Mouse (Mus musculus): ENCODE data around the gene Oxsr1.
"Not testable (repeated sequence)": the region's sequence is repeated elsewhere in the genome, so short reads cannot be mapped to it uniquely, and the experiment has no call there.

Gene Oxsr1

DNA sequence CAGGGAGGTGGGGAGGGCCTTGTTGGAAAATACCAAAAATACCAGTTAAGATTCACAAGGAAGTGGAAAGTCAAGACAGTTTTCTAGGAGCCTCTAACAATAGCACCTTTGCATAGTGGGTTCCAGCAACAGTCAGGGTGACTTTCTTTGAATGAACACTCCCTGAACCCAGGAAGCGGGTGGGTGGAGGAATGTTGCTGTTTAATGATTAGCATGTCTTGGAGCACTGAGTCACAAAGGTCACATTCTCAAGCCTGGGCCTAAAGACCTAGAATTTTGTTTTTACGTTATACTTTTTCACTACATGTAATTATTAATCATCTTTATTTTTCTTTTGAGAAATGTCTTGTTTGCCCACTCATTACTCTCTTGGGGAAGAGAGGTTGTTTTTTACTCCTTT, 106.9 kb downstream of the Oxsr1 start:
- not testable (repeated sequence) for DNase-seq (ENCODE audit: low spot score)

DNA sequence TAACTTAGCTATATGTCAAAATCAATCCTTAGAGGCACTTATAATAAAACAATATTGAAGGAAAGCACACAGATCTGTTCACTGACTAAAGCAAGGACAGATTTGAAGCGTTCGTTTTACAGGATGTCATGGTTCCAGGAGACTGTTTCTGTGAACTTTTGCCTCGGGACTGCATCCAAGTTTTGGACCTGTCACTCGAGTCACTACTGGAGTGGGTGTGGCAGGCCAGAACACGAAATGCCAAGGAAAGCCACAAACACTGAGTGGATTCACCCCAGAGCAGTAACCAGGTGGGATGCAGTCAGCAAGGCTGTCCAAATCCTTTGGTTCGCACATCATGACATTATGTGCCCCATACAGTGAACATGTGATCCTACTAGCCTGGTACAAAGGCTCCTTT, 107.6 kb downstream of the Oxsr1 start:
- DNase-seq (ENCODE audit: low spot score) = no peak

DNA sequence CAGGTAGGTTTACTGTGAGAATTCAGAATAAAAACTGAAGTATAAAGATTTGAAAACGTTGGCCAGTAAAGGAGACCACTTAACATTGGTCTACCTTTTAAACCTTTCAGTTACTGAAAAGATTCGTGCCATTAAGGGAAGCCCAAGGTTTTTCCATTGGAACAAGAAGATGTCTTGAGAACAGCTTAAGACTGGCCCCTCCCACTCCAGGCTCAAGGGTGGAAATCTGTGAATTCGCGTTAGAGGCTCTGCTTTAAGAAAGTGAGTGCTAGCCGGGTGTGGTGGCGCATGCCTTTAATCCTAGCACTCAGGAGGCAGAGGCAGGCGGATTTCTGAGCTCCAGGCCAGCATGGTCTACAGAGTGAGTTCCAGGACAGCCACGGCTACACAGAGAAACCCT, 109.2 kb downstream of the Oxsr1 start:
- DNase-seq (ENCODE audit: low spot score) = no peak

DNA sequence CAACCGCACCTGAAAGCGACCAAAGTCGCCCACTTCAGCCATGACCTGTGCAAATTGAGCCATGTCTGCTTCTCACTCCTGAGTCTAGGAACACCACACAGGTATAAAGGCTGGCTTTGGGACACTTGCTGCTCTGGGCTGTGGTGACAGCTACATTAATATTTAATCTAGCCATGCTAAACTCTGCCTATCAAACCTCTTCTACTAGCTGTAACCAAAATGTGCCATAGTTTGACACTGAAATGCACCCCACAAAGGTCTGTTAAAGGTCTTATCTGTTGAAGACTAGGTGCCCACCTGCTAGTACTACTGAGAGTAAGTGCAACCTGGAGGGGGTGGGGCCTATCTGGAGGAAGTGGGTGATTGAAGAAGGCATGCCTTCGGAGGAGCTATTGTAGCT, 113.2 kb downstream of the Oxsr1 start, which contains the start of gene Slc22a13:
Slc22a13 (minus strand) TSS at position 101 of the 400 bp plus-strand sequence.
- no peak for DNase-seq (ENCODE audit: low spot score)

DNA sequence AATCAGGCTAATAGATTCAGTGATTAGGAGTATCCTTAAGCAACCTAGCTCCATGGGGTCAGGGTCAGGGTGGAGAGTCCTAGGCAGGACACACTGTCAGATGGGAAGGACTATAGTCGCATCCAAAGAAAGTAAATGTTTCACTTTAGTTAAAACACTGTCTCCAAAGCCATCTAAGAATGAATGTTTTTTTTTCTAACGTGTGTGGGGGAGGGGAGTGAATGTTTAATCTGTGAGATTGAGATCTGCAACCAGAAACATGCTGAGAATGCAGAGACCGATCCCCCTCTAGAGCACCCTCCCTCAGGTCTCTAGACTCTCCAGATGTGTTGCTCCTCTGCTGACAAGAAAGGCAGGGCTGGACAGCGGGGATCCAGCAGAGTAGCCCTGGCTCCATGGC, 115.1 kb downstream of the Oxsr1 start:
- DNase-seq (ENCODE audit: low spot score) = no peak

DNA sequence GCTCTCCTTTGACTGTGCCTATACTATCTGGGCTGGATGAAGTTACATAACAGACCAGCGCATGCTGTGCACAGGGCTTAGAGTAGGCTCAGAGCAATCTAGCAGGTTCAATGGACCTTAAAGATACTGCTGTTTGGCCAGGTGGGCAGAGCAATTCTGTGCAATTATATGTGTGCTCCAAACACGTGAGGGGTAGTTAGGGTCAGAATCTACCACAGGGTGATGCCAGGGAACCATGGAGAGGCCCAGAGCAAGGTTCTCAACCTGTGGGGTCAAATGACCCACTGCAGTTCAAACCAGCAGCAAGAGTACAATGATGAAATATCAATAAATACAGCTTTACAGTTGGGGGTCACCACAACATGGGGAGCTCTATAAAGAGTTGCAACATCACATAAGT, 115.6 kb downstream of the Oxsr1 start:
- no peak for DNase-seq (ENCODE audit: low spot score)

DNA sequence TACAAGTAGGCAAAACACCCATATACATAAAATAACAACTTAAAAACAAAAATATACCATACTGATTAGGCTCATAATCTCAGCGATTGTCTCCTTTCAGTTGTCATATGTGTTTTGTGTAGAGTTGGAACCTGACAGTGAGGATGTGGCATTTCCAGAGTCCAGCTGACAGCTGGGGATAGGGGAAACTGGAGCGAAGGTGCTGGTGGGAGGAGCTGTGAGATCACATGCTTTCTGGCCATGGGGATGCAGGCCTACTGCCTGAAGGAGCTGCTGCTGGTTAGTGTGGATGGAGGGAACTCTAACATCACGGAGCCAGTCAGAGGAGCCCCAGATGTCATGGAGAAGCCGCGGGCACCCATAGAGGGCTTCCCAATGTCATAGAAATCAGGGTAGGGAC, 116.5 kb downstream of the Oxsr1 start:
- DNase-seq (ENCODE audit: low spot score) = no peak

DNA sequence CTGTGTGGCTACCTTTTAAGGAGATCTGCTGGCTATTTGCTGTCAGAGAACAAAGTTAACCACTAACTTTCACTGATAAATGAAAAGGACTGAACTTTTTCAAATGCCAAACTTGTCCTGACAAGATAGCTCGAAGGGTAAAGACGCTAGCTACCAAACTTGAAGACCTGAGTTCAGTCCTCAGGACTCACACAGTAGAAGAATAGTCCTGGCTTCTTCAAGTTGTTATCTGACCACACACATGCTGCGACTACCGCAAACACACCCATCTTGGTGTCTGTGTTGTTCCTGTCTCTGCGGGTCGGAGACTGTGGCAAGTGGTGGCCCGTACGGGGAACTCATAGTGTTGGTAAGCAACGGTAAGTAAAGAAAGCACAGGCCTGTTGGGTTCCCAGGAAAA, 118.6 kb downstream of the Oxsr1 start:
- no peak for DNase-seq (ENCODE audit: low spot score)

DNA sequence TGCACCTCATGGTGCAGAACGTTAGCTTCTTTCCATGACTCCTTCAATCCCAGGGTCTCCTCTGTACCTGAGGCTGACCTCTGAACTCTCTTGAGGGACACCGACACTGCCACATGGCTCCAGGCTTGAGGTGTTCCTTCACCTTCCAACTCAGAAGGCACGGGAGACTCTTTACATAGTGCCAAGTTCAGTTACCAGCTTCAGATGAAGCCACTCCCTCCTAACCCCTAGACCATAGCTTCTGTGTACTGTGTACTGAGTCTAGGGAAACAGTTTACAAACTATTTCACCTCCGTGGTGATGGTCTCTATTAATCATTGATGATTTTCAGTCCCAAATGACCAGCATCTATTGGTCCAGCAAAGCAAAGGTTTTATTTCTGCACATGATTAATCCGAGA, 120.6 kb downstream of the Oxsr1 start:
- DNase-seq (ENCODE audit: low spot score) = no peak

DNA sequence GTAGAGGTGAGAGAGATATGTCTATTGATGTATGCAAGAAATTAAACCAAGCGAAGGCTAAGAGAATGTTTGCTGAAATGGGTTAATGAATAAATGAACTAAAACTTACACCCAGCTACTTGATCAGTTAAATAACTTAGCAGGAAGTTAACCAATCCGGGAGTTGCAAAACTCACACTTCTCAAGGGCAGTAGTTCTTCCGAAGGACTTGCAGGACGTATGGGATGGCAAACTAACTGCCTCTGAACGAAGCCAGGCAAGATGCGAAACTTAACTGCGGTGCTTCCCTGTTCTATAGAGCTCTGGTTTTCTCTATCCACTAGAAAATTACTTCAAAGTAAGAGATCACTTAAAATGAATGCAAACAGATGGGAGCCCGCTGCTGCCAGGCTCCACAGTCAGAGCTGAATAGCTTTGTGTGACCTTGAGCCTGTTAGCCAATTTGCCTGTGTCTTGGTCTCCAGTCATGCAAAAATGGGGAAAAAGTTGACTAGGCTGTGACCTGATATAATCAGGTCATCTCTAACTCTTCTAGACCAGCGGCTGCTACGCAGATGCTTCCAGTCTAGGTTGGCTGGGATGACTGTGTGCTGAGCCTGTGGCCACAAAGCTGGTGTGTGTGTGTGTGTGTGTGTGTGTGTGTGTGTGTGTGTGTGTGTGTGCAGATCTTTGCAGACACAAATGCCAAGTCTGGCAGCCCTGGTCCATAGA, 122.9 kb downstream of the Oxsr1 start:
- DNase-seq (ENCODE audit: low spot score) = no peak

DNA sequence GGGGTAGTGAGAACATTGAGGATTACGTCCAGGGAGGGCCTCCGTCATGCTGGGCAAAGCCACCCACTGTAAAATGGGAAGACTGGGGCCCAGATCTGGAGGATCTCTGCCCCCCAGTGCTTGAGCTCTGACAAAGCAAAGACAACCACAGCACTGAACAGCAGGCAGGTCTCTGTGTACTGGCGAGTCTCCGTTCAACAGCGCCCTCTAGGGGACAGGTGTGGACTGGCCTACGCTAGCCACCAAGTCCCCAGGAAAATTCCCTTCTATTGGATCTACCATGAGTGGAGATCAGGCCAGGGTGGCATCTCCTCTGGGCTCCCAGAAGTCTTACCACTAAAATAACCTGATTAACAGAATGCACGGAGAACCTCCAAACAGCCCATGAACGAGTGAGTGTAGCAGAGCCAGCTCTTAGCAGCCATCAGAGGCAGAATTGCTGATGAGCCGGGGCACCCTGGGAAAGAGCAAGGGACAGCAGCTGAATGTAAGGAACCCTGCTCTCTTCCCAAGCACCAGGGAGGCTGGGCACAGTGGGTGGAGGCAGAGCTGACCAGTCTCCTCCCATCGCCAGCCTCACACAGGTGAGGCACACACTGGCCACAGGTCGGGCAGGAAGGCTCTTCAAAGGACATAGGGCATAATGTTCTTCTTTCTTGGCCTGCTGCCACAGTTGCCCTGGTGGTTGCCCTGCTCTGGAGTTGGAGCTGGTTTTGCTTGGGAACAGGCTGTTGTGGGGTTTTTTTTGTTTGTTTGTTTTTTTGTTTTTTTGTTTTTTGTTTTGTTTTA, 129.8 kb downstream of the Oxsr1 start:
- no peak for DNase-seq (ENCODE audit: low spot score)

All from urinary bladder, postnatal 10 days (tissue).